Mouse (Mus musculus) forebrain, embryonic 11.5 days (tissue): Measurements from ENCODE around the gene F930015N05Rik. TPM values are rescaled to one million over a fixed set of nuclear protein-coding genes. Genes with fewer than 3 reads are reported as not detected.

Experiments
- ATAC-seq: fragments of 200-750 bp; cut with Nextera tagmentation; replicated peaks from 2 replicates; pipeline ENCODE4 v1.8.0; 2017; ENCODE audit warnings: moderate TSS enrichment; ENCODE audit not compliant: low FRiP score
- DNase-seq: peaks from one replicate; pipeline ENCODE4 v3.0.0-alpha.2; 2017; ENCODE audit warnings: low spot score
- H3K27ac ChIP-seq: fragments of 300-500 bp; sonication (generic); 2 replicates; pipeline ENCODE4 v1.5.1; 2014; ENCODE audit warnings: low read depth, low read length
- H3K27me3 ChIP-seq: fragments of 300-500 bp; sonication (generic); 2 replicates; pipeline ENCODE4 v1.6.1; 2014; ENCODE audit warnings: mild to moderate bottlenecking, low read length, mixed read lengths; ENCODE audit not compliant: control insufficient read depth, insufficient read depth
- H3K36me3 ChIP-seq: fragments of 300-500 bp; sonication (generic); 2 replicates; pipeline ENCODE4 v1.6.1; 2014; ENCODE audit warnings: mild to moderate bottlenecking, low read length, moderate library complexity, mixed read lengths; ENCODE audit not compliant: control insufficient read depth, insufficient read depth
- H3K4me1 ChIP-seq: fragments of 300-500 bp; sonication (generic); replicated peaks from 2 replicates; pipeline ENCODE4 v1.6.1; 2014; ENCODE audit warnings: low read length, mixed read lengths; ENCODE audit not compliant: control insufficient read depth, insufficient read depth
- H3K4me2 ChIP-seq: fragments of 300-500 bp; sonication (generic); 2 replicates; pipeline ENCODE4 v1.6.1; 2014; ENCODE audit warnings: low read depth, mild to moderate bottlenecking, low read length, moderate library complexity, mixed read lengths; ENCODE audit not compliant: severe bottlenecking
- H3K4me3 ChIP-seq: fragments of 300-500 bp; sonication (generic); 2 replicates; pipeline ENCODE4 v1.5.1; 2014; ENCODE audit warnings: low read depth, low read length
- H3K9ac ChIP-seq: fragments of 300-500 bp; sonication (generic); 2 replicates; pipeline ENCODE4 v1.6.1; 2014; ENCODE audit warnings: low read length
- H3K9me3 ChIP-seq: fragments of 300-500 bp; sonication (generic); 2 replicates; pipeline ENCODE4 v1.6.1; 2016; ENCODE audit warnings: low read length, mixed read lengths; ENCODE audit not compliant: control insufficient read depth
- whole genome bisulfite sequencing: fragments of 180-500 bp; shearing (Covaris S2); extraction: QIAGEN DNeasy Blood & Tissue Kit; methylation state at CpG from one replicate; pipeline ENCODE4 v1.1.7; 2014; 5-methylcytosine and 5-hydroxymethylcytosine counted together
- polyA plus RNA-seq: library from polyadenylated mRNA; unstranded; fragments of >200 nt; fragmentation: Nextera tagmentation; extraction: Ambion mirVana; gene quantifications from 2 replicates; pipeline ENCODE4 v1.2.1, GENCODE M21; 2014

Gene F930015N05Rik
- polyA plus RNA-seq, 1 experiment from 2014 or later: 1.5 TPM

GRCm38 (mm10) chr11:64442119-64442518 is 5.7 kb upstream of the F930015N05Rik start:
- Histone ChIP-seq H3K9me3 (no peaks in the 10 kb centered on the region), H3K4me1 (no peaks in the 10 kb centered on the region; the same call in 1 of the 2 replicates), H3K36me3 (no peaks in the 10 kb centered on the region), H3K9ac (no peak overlapping the region), H3K4me2 (no peak overlapping the region), H3K27ac (no peak overlapping the region), H3K27me3 (peaks cover 4% of the 10 kb centered on the region; the same call in 1 of the 2 replicates), H3K4me3 (no peak overlapping the region)
- ATAC-seq: no peak
- DNase-seq: peak; percentile 51
- 37% methylated on average over 8 of the region's 8 CpGs for WGBS

- H3K4me3 ChIP-seq: no peak overlapping the region
- no peaks in the 10 kb centered on the region for H3K36me3 ChIP-seq
- DNase-seq (no peak), ATAC-seq (no peak)
- no peaks in the 10 kb centered on the region for H3K9me3 ChIP-seq
- H3K27me3 ChIP-seq: peaks cover 13% of the 10 kb centered on the region; the same call in 1 of the 2 replicates
- 25% methylated on average over 3 of the region's 3 CpGs for WGBS
- H3K4me2 ChIP-seq: no peak overlapping the region
- H3K4me1 ChIP-seq: peaks cover 6% of the 10 kb centered on the region
- no peak overlapping the region for H3K27ac ChIP-seq
- no peak overlapping the region for H3K9ac ChIP-seq
Observed at GRCm38 (mm10) chr11:64438909-64439308, 2.5 kb upstream of the F930015N05Rik start.

DNA sequence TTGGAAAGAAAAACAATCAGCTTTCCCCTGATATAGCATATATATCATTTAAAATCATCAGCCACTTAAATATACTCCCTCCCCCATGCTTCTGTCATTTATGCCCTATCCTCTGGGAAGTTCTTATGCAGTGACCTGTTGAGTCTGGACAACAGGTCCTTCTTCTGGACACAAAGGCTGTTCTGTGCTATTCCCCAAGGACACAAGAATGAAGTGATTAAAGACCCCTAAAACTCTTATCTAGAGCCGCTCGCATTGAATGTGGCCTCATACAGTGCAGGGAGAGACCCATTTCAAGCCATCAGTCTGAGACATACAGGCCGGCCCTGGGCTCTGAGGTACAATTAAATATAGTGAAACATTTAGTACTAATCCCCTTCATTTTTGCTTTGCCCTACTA is 1.3 kb upstream of the F930015N05Rik start:
- Histone ChIP-seq H3K4me3 (no peak overlapping the region), H3K4me2 (no peak overlapping the region), H3K27me3 (peaks cover 15% of the 10 kb centered on the region; the same call in 1 of the 2 replicates), H3K36me3 (no peaks in the 10 kb centered on the region), H3K27ac (no peak overlapping the region), H3K4me1 (peaks cover 6% of the 10 kb centered on the region), H3K9me3 (no peaks in the 10 kb centered on the region), H3K9ac (no peak overlapping the region)
- ATAC-seq (no peak), DNase-seq (no peak)
- WGBS: 14% methylated on average over 3 of the region's 3 CpGs

DNA sequence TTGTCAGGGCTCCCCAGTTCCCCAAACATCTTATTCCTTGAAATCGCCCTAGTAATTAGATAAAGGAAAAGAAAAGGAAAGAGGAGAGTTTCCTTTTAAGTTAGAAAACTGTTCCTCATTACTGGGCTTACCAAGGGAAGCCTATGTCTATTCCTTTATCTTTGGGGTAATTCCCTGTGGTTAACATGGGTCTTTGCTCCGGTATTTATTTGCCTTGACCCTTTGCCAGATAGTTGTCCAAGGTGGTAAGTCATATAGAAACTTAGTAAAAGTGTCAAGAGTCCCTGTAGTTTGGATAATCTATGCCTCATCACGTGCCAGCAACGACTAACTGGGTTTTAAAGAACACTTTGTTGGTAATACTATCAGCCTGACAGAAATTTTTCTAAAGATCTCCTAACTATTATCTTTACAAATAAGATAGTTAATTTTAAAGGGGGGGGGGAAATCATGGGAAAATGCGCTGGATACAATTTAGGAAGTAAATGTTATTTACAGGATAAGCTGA is 392 bp upstream of the F930015N05Rik start:
- 18% methylated on average over 5 of the region's 5 CpGs for WGBS
- Histone ChIP-seq H3K27ac (no peak overlapping the region), H3K4me2 (peak overlapping the region; percentile 92), H3K4me1 (peaks cover 6% of the 10 kb centered on the region), H3K27me3 (peaks cover 17% of the 10 kb centered on the region; the same call in 1 of the 2 replicates), H3K36me3 (no peaks in the 10 kb centered on the region), H3K4me3 (peak overlapping the region; percentile 52), H3K9me3 (no peaks in the 10 kb centered on the region), H3K9ac (no peak overlapping the region; the same call in 1 of the 2 replicates)
- DNase-seq (no peak), ATAC-seq (no peak)

GRCm38 (mm10) chr11:64435546-64436411 is 674 bp downstream of the F930015N05Rik start:
- DNase-seq: peak; percentile 77
- WGBS: under 1% methylated on average over 81 of the region's 81 CpGs

DNA sequence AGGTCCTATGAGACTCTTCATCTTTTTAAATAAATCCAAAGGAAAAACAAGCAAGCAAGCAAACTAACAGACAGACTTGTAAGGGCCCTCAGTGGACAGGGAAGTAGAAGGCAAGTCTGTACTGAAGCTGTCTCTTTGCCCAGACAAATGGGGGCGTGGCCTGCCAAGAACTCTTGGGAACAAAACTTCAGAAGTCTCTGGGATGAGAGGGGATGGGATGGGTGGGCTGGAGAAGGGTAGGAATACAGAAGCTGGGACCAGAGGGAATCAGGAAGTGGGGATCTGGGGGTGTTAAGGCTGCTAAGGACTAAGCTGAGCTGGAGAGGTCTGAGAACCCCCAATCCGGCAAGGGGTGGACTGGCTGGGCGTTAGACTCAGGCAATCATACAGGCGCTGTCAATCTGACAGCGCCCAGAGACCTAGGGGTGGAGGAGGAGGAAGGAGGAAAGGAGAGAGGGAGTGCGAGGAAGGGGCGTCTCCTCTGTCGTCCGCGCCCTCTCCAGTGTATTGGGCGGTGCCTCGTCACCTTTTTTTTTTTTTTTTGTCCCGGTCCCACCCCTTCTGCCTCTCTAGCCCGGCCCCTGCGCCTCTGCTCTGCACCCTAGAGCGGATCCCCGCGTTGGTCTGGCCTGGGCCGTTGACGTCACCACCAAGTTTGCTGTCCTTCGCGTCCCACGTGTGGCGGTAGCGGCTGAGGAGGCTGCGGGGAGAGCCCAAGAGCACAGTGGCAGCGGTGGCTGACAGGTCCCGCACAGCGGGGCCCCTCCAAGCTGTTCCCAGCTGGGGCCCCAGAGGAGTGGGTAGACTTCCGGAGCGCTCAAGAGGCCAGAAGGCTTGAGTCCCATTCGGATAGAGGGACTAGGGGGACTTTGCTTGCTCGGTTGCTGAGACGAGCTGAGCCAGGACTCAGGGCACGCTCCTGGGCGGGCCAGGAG is 1.6 kb downstream of the F930015N05Rik start, which contains the start of gene Hs3st3a1:
TSS of gene Hs3st3a1 (plus strand) at position 722 of the 935 bp plus-strand sequence.
- Histone ChIP-seq H3K36me3 (no peaks in the 10 kb centered on the region), H3K27ac (peak within 1 kb of the TSS; percentile 37; the same call in 1 of the 2 replicates), H3K4me2 (peak within 1 kb of the TSS; percentile 92), H3K4me3 (peak within 1 kb of the TSS; percentile 52), H3K27me3 (peaks cover 17% of the 10 kb centered on the region; the same call in 1 of the 2 replicates), H3K9ac (peak within 1 kb of the TSS; percentile 73), H3K9me3 (no peaks in the 10 kb centered on the region), H3K4me1 (peaks cover 6% of the 10 kb centered on the region; the same call in 1 of the 2 replicates)
- WGBS: under 1% methylated on average over 36 of the region's 36 CpGs
- ATAC-seq (peak; percentile 83), DNase-seq (peak; percentile 85)

More at GRCm38 (mm10) chr11:64435546-64436411, 674 bp downstream of the F930015N05Rik start:
- no peaks in the 10 kb centered on the region for H3K9me3 ChIP-seq
- ATAC-seq: peak; percentile 63
- peak overlapping the region; percentile 92 for H3K4me2 ChIP-seq
- H3K27me3 ChIP-seq: peaks cover 17% of the 10 kb centered on the region; the same call in 1 of the 2 replicates
- H3K9ac ChIP-seq: peak overlapping the region; percentile 73
- peaks cover 6% of the 10 kb centered on the region; the same call in 1 of the 2 replicates for H3K4me1 ChIP-seq
- peak overlapping the region; percentile 52 for H3K4me3 ChIP-seq
- no peaks in the 10 kb centered on the region for H3K36me3 ChIP-seq
- H3K27ac ChIP-seq: peak overlapping the region; percentile 37; the same call in 1 of the 2 replicates

GRCm38 (mm10) chr11:64418969-64419368 is 17.5 kb downstream of the F930015N05Rik start:
- Histone ChIP-seq H3K4me3 (no peak overlapping the region), H3K4me2 (no peak overlapping the region), H3K9me3 (no peaks in the 10 kb centered on the region), H3K9ac (no peak overlapping the region), H3K36me3 (no peaks in the 10 kb centered on the region), H3K4me1 (no peaks in the 10 kb centered on the region), H3K27me3 (no peaks in the 10 kb centered on the region), H3K27ac (no peak overlapping the region)
- no peak for DNase-seq
- WGBS: 89% methylated on average over 1 of the region's 1 CpGs
- no peak for ATAC-seq
